Mouse (Mus musculus) hindbrain, postnatal 0 days (tissue): ENCODE data around the gene Selenoh. TPM values are rescaled to one million over a fixed set of nuclear protein-coding genes. Genes with fewer than 3 reads are reported as not detected.
A peak's percentile ranks its signal among the peaks of the same experiment; 100 is the strongest.
"Not testable (repeated sequence)": the region's sequence is repeated elsewhere in the genome, so short reads cannot be mapped to it uniquely, and the experiment has no call there.

ENCODE experiments used
- ATAC-seq: fragments of 200-750 bp; cut with Nextera tagmentation; 2 replicates; pipeline ENCODE4 v1.8.0; 2017; ENCODE audit warnings: mild to moderate bottlenecking, moderate TSS enrichment, moderate library complexity
- DNase-seq: peaks from one replicate; pipeline ENCODE4 v3.0.0-alpha.2; 2015; ENCODE audit warnings: low spot score
- H3K27ac ChIP-seq: fragments of 300-500 bp; sonication (generic); 2 replicates; pipeline ENCODE4 v1.5.1; 2014; ENCODE audit warnings: mild to moderate bottlenecking
- H3K27me3 ChIP-seq: fragments of 300-500 bp; sonication (generic); 2 replicates; pipeline ENCODE4 v1.6.1; 2014; ENCODE audit warnings: low read length, mixed read lengths; ENCODE audit not compliant: insufficient read depth
- H3K36me3 ChIP-seq: fragments of 300-500 bp; sonication (generic); 2 replicates; pipeline ENCODE4 v1.6.1; 2014; ENCODE audit warnings: low read length, mixed read lengths; ENCODE audit not compliant: insufficient read depth
- H3K4me1 ChIP-seq: fragments of 300-500 bp; sonication (generic); 2 replicates; pipeline ENCODE4 v1.6.1; 2014; ENCODE audit warnings: antibody characterized with exemption, low read length, mixed read lengths; ENCODE audit not compliant: insufficient read depth
- H3K4me2 ChIP-seq: fragments of 300-500 bp; sonication (generic); 2 replicates; pipeline ENCODE4 v1.6.1; 2014; ENCODE audit warnings: low read depth, mild to moderate bottlenecking, low read length, moderate library complexity, mixed read lengths
- H3K4me3 ChIP-seq: fragments of 300-500 bp; sonication (generic); 2 replicates; pipeline ENCODE4 v1.5.1; 2014; ENCODE audit warnings: low read length
- H3K9ac ChIP-seq: fragments of 300-500 bp; sonication (generic); replicated peaks from 2 replicates; pipeline ENCODE4 v1.6.1; 2014; ENCODE audit warnings: mild to moderate bottlenecking, low read length, moderate library complexity, mixed read lengths
- H3K9me3 ChIP-seq: fragments of 300-500 bp; sonication (generic); 2 replicates; pipeline ENCODE4 v1.6.1; 2016; ENCODE audit warnings: low read length, mixed read lengths
- CTCF ChIP-seq: IDR thresholded peaks from 2 replicates; pipeline ENCODE4 v1.5.1; 2016; ENCODE audit warnings: antibody characterized with exemption, control low read depth, low read depth
- WGBS: fragments of 180-500 bp; shearing (Covaris S2); extraction: QIAGEN DNeasy Blood & Tissue Kit; methylation state at CpG from one replicate; pipeline ENCODE4 v1.1.7; 2014; 5-methylcytosine and 5-hydroxymethylcytosine counted together
- polyA plus RNA-seq: library from polyadenylated mRNA; unstranded; fragments of >200 nt; fragmentation: Nextera tagmentation; extraction: Ambion mirVana; gene quantifications from 2 replicates; pipeline ENCODE4 v1.2.1, GENCODE M21; 2015
- total RNA-seq: library from RNA; depleted of rRNA; stranded (reverse); fragments of >200 nt; gene quantifications from 2 replicates; pipeline ENCODE4 v1.2.3, GENCODE M21; 2014

The Selenoh gene
- total and polyA plus RNA-seq, 2 experiments from 2014 or later: 247 to 302 TPM

GRCm38 (mm10) chr2:84677270-84677967 lies 6.8 kb upstream of the Selenoh start:
- H3K36me3 ChIP-seq: peaks cover 26% of the 10 kb centered on the region; the same call in 1 of the 2 replicates
- H3K27me3 ChIP-seq: no peaks in the 10 kb centered on the region
- peak overlapping the region; percentile 61 for H3K9ac ChIP-seq
- no peaks in the 10 kb centered on the region for H3K9me3 ChIP-seq
- ATAC-seq: peak; percentile 64
- peak; percentile 74 for TF ChIP-seq CTCF
- peak overlapping the region; percentile 86 for H3K27ac ChIP-seq
- peak overlapping the region; percentile 100 for H3K4me3 ChIP-seq
- 8% methylated on average over 22 of the region's 22 CpGs for WGBS
- peak overlapping the region; percentile 74 for H3K4me2 ChIP-seq
- H3K4me1 ChIP-seq: peaks cover 4% of the 10 kb centered on the region; the same call in 1 of the 2 replicates
- DNase-seq: peak; percentile 67

DNA sequence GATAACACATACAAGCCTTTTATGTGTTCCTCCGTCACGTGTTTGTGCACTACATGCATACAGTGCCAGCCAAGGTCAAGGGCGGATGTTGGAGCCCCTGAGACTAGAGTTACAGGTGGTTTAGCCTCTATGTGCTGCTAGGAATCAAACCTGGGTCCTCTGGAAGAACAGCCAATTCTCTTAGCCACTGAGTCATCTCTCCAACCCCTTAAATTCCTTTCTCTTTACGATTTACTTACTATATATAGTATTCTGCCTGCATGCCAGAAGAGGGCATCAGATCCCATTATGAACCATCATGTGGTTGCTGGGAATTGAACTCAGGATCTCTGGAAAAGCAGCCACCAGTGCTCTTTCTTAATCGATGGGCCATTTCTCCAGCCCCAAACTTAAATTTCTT lies 965 bp upstream of the Selenoh start:
- peaks cover 28% of the 10 kb centered on the region; the same call in 1 of the 2 replicates for H3K36me3 ChIP-seq
- not testable (repeated sequence) for H3K4me2 ChIP-seq, H3K27me3 ChIP-seq, H3K27ac ChIP-seq, H3K9ac ChIP-seq, H3K4me3 ChIP-seq, DNase-seq, H3K4me1 ChIP-seq, ATAC-seq, H3K9me3 ChIP-seq
- WGBS: 58% methylated on average over 4 of the region's 5 CpGs

- TF ChIP-seq CTCF: no peak
- 3% methylated on average over 38 of the region's 39 CpGs for WGBS
- Histone ChIP-seq H3K9ac (peak overlapping the region; percentile 76), H3K4me1 (no peaks in the 10 kb centered on the region), H3K36me3 (peaks cover 17% of the 10 kb centered on the region; the same call in 1 of the 2 replicates), H3K4me2 (peak overlapping the region; percentile 70), H3K9me3 (no peaks in the 10 kb centered on the region), H3K27ac (peak overlapping the region; percentile 92), H3K4me3 (peak overlapping the region; percentile 73), H3K27me3 (no peaks in the 10 kb centered on the region)
- peak; percentile 67 for DNase-seq
- ATAC-seq: peak; percentile 84
These were observed 572 bp downstream of the Selenoh start for GRCm38 (mm10) chr2:84669828-84670568.

DNA sequence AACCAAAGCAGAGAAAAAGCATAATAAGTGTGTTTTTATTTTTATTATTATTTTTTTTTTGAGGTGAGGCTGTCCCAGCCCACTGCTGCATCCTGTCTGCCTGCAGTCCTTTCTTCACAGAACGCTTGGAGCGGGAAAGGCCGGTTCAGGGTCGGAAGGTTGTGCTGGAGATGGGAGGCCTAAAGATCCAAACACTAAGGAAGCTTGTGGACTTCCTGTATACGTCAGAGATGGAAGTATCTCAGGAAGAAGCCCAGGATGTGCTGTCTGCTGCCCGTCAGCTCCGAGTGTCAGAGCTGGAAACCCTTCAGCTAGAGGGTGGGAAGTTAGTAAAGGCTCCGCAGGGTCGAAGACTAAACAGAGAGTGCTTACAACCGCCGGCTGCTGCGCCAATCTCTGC lies 4.5 kb downstream of the Selenoh start:
- Histone ChIP-seq H3K4me3 (no peak overlapping the region), H3K27me3 (no peaks in the 10 kb centered on the region), H3K4me2 (no peak overlapping the region), H3K4me1 (no peaks in the 10 kb centered on the region), H3K9ac (no peak overlapping the region), H3K9me3 (no peaks in the 10 kb centered on the region), H3K27ac (no peak overlapping the region), H3K36me3 (no peaks in the 10 kb centered on the region; the same call in 1 of the 2 replicates)
- ATAC-seq: no peak
- WGBS: 65% methylated on average over 12 of the region's 12 CpGs
- no peak for DNase-seq
- no peak for TF ChIP-seq CTCF

GRCm38 (mm10) chr2:84662866-84663265 lies 7.7 kb downstream of the Selenoh start:
- TF ChIP-seq CTCF: peak; percentile 57
- H3K36me3 ChIP-seq: no peaks in the 10 kb centered on the region
- no peaks in the 10 kb centered on the region for H3K27me3 ChIP-seq
- ATAC-seq (no peak), DNase-seq (peak; percentile 63)
- H3K9ac ChIP-seq: no peak overlapping the region
- no peak overlapping the region for H3K4me3 ChIP-seq
- H3K27ac ChIP-seq: no peak overlapping the region
- H3K4me1 ChIP-seq: no peaks in the 10 kb centered on the region
- no peak overlapping the region for H3K4me2 ChIP-seq
- no peaks in the 10 kb centered on the region for H3K9me3 ChIP-seq
- WGBS: 27% methylated on average over 2 of the region's 2 CpGs

DNA sequence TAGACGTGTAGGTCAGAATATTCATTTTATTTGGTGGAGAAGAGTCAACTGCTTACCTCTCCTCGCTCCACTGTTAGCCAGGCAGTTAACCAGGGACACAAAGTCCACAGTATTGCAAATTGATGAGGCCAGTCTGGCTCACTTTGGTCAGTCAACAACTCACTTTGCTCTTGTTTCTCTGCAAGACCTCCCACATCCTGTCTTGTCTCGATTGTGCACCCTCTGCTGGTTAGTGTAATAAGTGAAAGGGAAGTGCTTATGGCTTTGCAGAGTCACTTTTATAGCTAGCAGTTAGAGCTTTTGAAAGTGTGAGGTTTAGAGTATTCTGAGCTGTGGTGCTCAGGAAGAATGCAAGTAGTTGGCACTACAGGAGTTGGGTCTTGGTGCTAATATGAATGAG lies 10.3 kb downstream of the Selenoh start:
- no peaks in the 10 kb centered on the region for H3K9me3 ChIP-seq
- H3K4me1 ChIP-seq: no peaks in the 10 kb centered on the region
- no peak overlapping the region for H3K9ac ChIP-seq
- WGBS: 65% methylated on average over 3 of the region's 3 CpGs
- H3K36me3 ChIP-seq: no peaks in the 10 kb centered on the region
- no peak overlapping the region for H3K4me3 ChIP-seq
- TF ChIP-seq CTCF: peak; percentile 63
- H3K27me3 ChIP-seq: no peaks in the 10 kb centered on the region
- no peak overlapping the region for H3K4me2 ChIP-seq
- ATAC-seq: no peak
- DNase-seq: peak; percentile 45
- H3K27ac ChIP-seq: no peak overlapping the region
